In the genomic region with DNA sequence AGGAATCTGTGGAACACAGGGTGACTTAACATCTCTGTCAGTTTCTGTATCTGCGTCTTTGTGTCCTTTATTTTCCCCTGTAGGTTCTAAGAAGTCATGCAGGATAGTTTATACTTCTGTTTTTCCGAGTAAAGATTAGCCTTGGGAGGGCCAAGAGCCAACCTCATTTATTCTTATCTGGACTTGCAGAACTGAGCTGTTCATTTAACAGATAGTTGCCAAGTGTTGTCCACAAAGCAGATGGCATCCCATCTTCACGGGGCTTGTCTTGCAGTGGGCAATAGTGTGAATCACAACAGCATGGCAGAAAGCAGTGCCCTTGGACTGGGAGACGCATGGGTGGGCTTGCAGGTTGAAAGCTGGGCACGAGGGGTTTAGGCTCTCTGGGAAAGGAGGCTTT, we compare ENCODE assay signal across 28 mouse cellular contexts. TPM values are rescaled to one million over a fixed set of nuclear protein-coding genes. Genes with fewer than 3 reads are reported as not detected.
DNase-seq lines count a peak whose midpoint lies in the region; ATAC-seq and TF ChIP-seq lines count a peak whose summit lies in the region.
"Had no signal": no experiment of that assay in that cellular context is flagged by ENCODE, and none has a peak within 500 bp of the region (broad histone marks: within the 10 kb centered on the region; RNA-seq: fewer than 3 reads in every experiment).

No protein-coding gene starts in this region.

- peak; percentile 90 for DNase-seq in MEL (ENCODE audit: low read depth, low spot score)
- DNase-seq in c-Kit-negative CD71-positive TER-119-positive erythroid progenitor cells, embryonic 14.5 days (ENCODE audit: low read depth, low spot score) = peak; percentile 40
- DNase-seq in spleen, adult 12 weeks (ENCODE audit: low spot score) = no peak
- DNase-seq in ovary, postnatal 10 days (ENCODE audit: low spot score) = no peak
- DNase-seq: adrenal gland, adult 2 months; B cell, adult 2 months; cerebellum, adult 11-12 months; cerebellum, postnatal 14 days; embryo, embryonic 11 days; gastrocnemius, postnatal 25 days; heart, adult 2 months; lung, adult 18-20 months; lung, postnatal 36 days; retina, postnatal 1 day; right cerebral cortex, postnatal 4 days; thymus, postnatal 36 days had no signal

- 23% methylated on average over 5 of the region's 5 CpGs for WGBS in liver, embryonic 16.5 days (ENCODE audit: insufficient replicate concordance)
- 82% methylated on average over 5 of the region's 5 CpGs for WGBS in hindbrain, embryonic 16.5 days

- TF ChIP-seq RAD21 in MEL (IDR thresholded peaks at IDR 0.05; ENCODE audit: low read depth, low read length) = no peak

- H3K27me3 ChIP-seq in MEL (ENCODE audit: control insufficient read depth in 1 of 2, insufficient read depth in 2 of 2, low read length in 2 of 2) = no peaks in the 10 kb centered on the region
- H3K27me3 ChIP-seq in liver, embryonic 16.5 days (ENCODE audit: control insufficient read depth, insufficient read depth, low read depth, low read length) = peaks cover 13% of the 10 kb centered on the region; the same call in 1 of the 2 replicates
- H3K27me3 ChIP-seq in hindbrain, embryonic 16.5 days (replicated peaks; ENCODE audit: control insufficient read depth, insufficient read depth, low read length) = no peaks in the 10 kb centered on the region
- H3K27me3 ChIP-seq: embryonic facial prominence, embryonic 15.5 days; heart, embryonic 15.5 days had no signal

- H3K9me3 ChIP-seq in MEL (replicated peaks; ENCODE audit: insufficient read depth, low read length) = no peaks in the 10 kb centered on the region
- no peaks in the 10 kb centered on the region for H3K9me3 ChIP-seq in liver, embryonic 16.5 days (replicated peaks; ENCODE audit: control insufficient read depth, low read length)
- H3K9me3 ChIP-seq in hindbrain, embryonic 16.5 days (ENCODE audit: control insufficient read depth, low read length) = no peaks in the 10 kb centered on the region
- H3K9me3 ChIP-seq: embryonic facial prominence, embryonic 15.5 days; forebrain, embryonic 12.5 days; heart, embryonic 15.5 days; limb, embryonic 10.5 days; midbrain, embryonic 10.5 days had no signal

- H3K36me3 ChIP-seq in MEL (ENCODE audit: control insufficient read depth in 1 of 2, insufficient read depth in 2 of 2, low read length in 2 of 2) = peaks cover 0 to 53% of the 10 kb centered on the region in 2 experiments; a peak in 3 of 4 replicates
- H3K36me3 ChIP-seq in liver, embryonic 16.5 days (ENCODE audit: control insufficient read depth, insufficient read depth) = peaks cover 12% of the 10 kb centered on the region; the same call in 1 of the 2 replicates
- H3K36me3 ChIP-seq in hindbrain, embryonic 16.5 days (ENCODE audit: control insufficient read depth, insufficient read depth, low read length) = 0 out of 2 replicates have a peak, but pooled peaks cover 2% of the 10 kb centered on the region
- H3K36me3 ChIP-seq: forebrain, embryonic 12.5 days had no signal

- H3K79me2 ChIP-seq in MEL (ENCODE audit: control insufficient read depth, insufficient read depth, low read length, poor library complexity) = peaks cover 22% of the 10 kb centered on the region

- peak overlapping the region; percentile 73 for H3K4me2 ChIP-seq in liver, embryonic 16.5 days (ENCODE audit: low read depth, low read length)
- no peak overlapping the region for H3K4me2 ChIP-seq in hindbrain, embryonic 16.5 days (ENCODE audit: low read length)
- H3K4me2 ChIP-seq: embryonic facial prominence, embryonic 15.5 days; forebrain, embryonic 12.5 days; heart, embryonic 15.5 days had no signal

- no peak overlapping the region for H3K4me3 ChIP-seq in MEL (ENCODE audit: control insufficient read depth in 1 of 2, insufficient read depth in 1 of 2, low read depth in 2 of 2, low read length in 2 of 2)
- peak overlapping the region; percentile 29 for H3K4me3 ChIP-seq in liver, embryonic 16.5 days (ENCODE audit: low read depth, low read length)
- no peak overlapping the region for H3K4me3 ChIP-seq in hindbrain, embryonic 16.5 days (ENCODE audit: low read length)
- H3K4me3 ChIP-seq: embryonic facial prominence, embryonic 15.5 days; forebrain, embryonic 12.5 days; heart, adult 2 months; heart, embryonic 15.5 days; layer of hippocampus, adult 2 months; limb, embryonic 10.5 days; midbrain, embryonic 10.5 days had no signal

- no peak for TF ChIP-seq CTCF in MEL (IDR thresholded peaks at IDR 0.05 in 2 of 3, conservative IDR thresholded peaks at IDR 0.05 in 1 of 3; ENCODE audit: control insufficient read depth in 1 of 3, insufficient read depth in 1 of 3, low read depth in 2 of 3, low read length in 3 of 3, poor library complexity in 1 of 3, severe bottlenecking in 1 of 3)

- TF ChIP-seq EP300 in MEL (IDR thresholded peaks at IDR 0.05; ENCODE audit: low read depth in 1 of 2, low read length in 2 of 2) = peak; percentile 97

- TF ChIP-seq POLR2A in MEL (IDR thresholded peaks at IDR 0.05; ENCODE audit: control insufficient read depth in 1 of 2, insufficient read depth in 1 of 2, low read depth in 1 of 2, low read length in 2 of 2, poor library complexity in 1 of 2) = no peak

- no peak overlapping the region; the same call in 1 of the 2 replicates for H3K9ac ChIP-seq in MEL (ENCODE audit: control insufficient read depth, low read depth, low read length, poor library complexity, severe bottlenecking)
- H3K9ac ChIP-seq in liver, embryonic 16.5 days (ENCODE audit: low read depth, low read length) = peak overlapping the region; percentile 35
- H3K9ac ChIP-seq in hindbrain, embryonic 16.5 days (ENCODE audit: low read depth, low read length) = no peak overlapping the region
- H3K9ac ChIP-seq: embryonic facial prominence, embryonic 15.5 days; forebrain, embryonic 12.5 days; heart, embryonic 15.5 days had no signal

- peak; percentile 72 for ATAC-seq in erythroid progenitor cell, adult 5-6 weeks (replicated peaks; ENCODE audit: low FRiP score, poor library complexity, severe bottlenecking)
- ATAC-seq in liver, embryonic 16.5 days (ENCODE audit: low read depth) = peak; percentile 76
- no peak for ATAC-seq in hindbrain, embryonic 16.5 days
- ATAC-seq: hindbrain, postnatal 0 days; intestine, postnatal 0 days had no signal

- peaks cover 41 to 49% of the 10 kb centered on the region in 2 experiments for H3K4me1 ChIP-seq in MEL (ENCODE audit: control insufficient read depth in 1 of 2, insufficient read depth in 2 of 2, low read length in 2 of 2)
- peaks cover 51% of the 10 kb centered on the region for H3K4me1 ChIP-seq in liver, embryonic 16.5 days (ENCODE audit: control insufficient read depth, low read depth, low read length)
- H3K4me1 ChIP-seq in hindbrain, embryonic 16.5 days (ENCODE audit: control insufficient read depth, insufficient read depth, low read depth, low read length) = peaks cover 9% of the 10 kb centered on the region

- peak overlapping the region; percentile 85 for H3K27ac ChIP-seq in MEL (ENCODE audit: control insufficient read depth, low read depth, low read length)
- H3K27ac ChIP-seq in liver, embryonic 16.5 days (ENCODE audit: low read length) = peak overlapping the region; percentile 91
- H3K27ac ChIP-seq in hindbrain, embryonic 16.5 days (ENCODE audit: low read depth, low read length) = no peak overlapping the region
- H3K27ac ChIP-seq: embryonic facial prominence, embryonic 15.5 days; forebrain, embryonic 12.5 days; heart, adult 2 months; heart, embryonic 15.5 days; hindbrain, postnatal 0 days; layer of hippocampus, adult 2 months; midbrain, embryonic 10.5 days had no signal

TF ChIP-seq in MEL, 35 proteins besides CTCF, POLR2A, EP300 and RAD21 (continues in another document):
- TF ChIP-seq POLR2AphosphoS5 (IDR thresholded peaks at IDR 0.05; ENCODE audit: borderline replicate concordance, low read depth, low read length) (no peak), NELFE (IDR thresholded peaks at IDR 0.05; ENCODE audit: low read depth, low read length) (no peak), ZC3H11A (IDR thresholded peaks at IDR 0.05; ENCODE audit: low read depth, low read length) (no peak), MAFK (IDR thresholded peaks at IDR 0.05; ENCODE audit: borderline replicate concordance, low read depth, low read length) (peak; percentile 69), KAT2A (conservative IDR thresholded peaks at IDR 0.05; ENCODE audit: low read depth, low read length) (no peak), USF2 (IDR thresholded peaks at IDR 0.05; ENCODE audit: borderline replicate concordance in 1 of 2, insufficient read depth in 1 of 2, low read depth in 1 of 2, low read length in 2 of 2) (no peak), ZMIZ1 (IDR thresholded peaks at IDR 0.05; ENCODE audit: low read depth, low read length) (no peak)

RNA-seq across cellular contexts. Expression of a gene that starts 5.7 kb away (rescaled TPM):
- 7.5 and 10.9 TPM in 2 replicates for total RNA-seq in MEL (2012; rRNA removed)
- polyA plus RNA-seq in MEL (2012; ENCODE audit: insufficient read depth in 1 of 2, insufficient read length in 2 of 2, low read depth in 1 of 2, low replicate concordance in 2 of 2, missing spikeins in 1 of 2) = 10 to 100 TPM in 1 of 2 experiments, not detected in 1; 13.0 TPM
- 52.8 and 59.1 TPM in 2 replicates for total RNA-seq in erythroid progenitor cell, adult 5-6 weeks (2015; ENCODE audit: low replicate concordance)
- 59.7 and 67.0 TPM in 2 replicates for total RNA-seq in erythroid progenitor cell, adult 5-6 weeks (2017; ENCODE audit: low replicate concordance)
- 18.4 and 21.8 TPM in 2 replicates for polyA plus RNA-seq in liver, embryonic 16.5 days (2015; fragmentation: Nextera tagmentation; extraction: Ambion mirVana)
- polyA plus RNA-seq in hindbrain, embryonic 16.5 days (2015; fragmentation: Nextera tagmentation; extraction: Ambion mirVana) = 9.1 and 10.0 TPM in 2 replicates

RNA-seq across cellular contexts. Expression of a gene that starts 30.0 kb away (rescaled TPM):
- 209 and 217 TPM in 2 replicates for total RNA-seq in MEL (2012; rRNA removed)
- 100 to 1,000 TPM in 1 of 2 experiments, not detected in 1; 182 TPM for polyA plus RNA-seq in MEL (2012; ENCODE audit: insufficient read depth in 1 of 2, insufficient read length in 2 of 2, low read depth in 1 of 2, low replicate concordance in 2 of 2, missing spikeins in 1 of 2)
- 28.5 and 44.3 TPM in 2 replicates for total RNA-seq in erythroid progenitor cell, adult 5-6 weeks (2015; ENCODE audit: low replicate concordance)
- 23.5 and 35.9 TPM in 2 replicates for total RNA-seq in erythroid progenitor cell, adult 5-6 weeks (2017; ENCODE audit: low replicate concordance)
- polyA plus RNA-seq in liver, embryonic 16.5 days (2015; fragmentation: Nextera tagmentation; extraction: Ambion mirVana) = 71.1 and 78.8 TPM in 2 replicates
- 90.1 and 93.3 TPM in 2 replicates for polyA plus RNA-seq in hindbrain, embryonic 16.5 days (2015; fragmentation: Nextera tagmentation; extraction: Ambion mirVana)

RNA-seq across cellular contexts. Expression of a gene that starts 42.7 kb away (rescaled TPM):
- 8.3 and 11.9 TPM in 2 replicates for total RNA-seq in MEL (2012; rRNA removed)
- 1 to 10 TPM in 1 of 2 experiments, not detected in 1; 8.8 TPM for polyA plus RNA-seq in MEL (2012; ENCODE audit: insufficient read depth in 1 of 2, insufficient read length in 2 of 2, low read depth in 1 of 2, low replicate concordance in 2 of 2, missing spikeins in 1 of 2)
- total RNA-seq in erythroid progenitor cell, adult 5-6 weeks (2015; ENCODE audit: low replicate concordance) = not detected in 2 replicates
- total RNA-seq in erythroid progenitor cell, adult 5-6 weeks (2017; ENCODE audit: low replicate concordance) = 1.2 TPM in 1 of 2 replicates, not detected in the other
- polyA plus RNA-seq in liver, embryonic 16.5 days (2015; fragmentation: Nextera tagmentation; extraction: Ambion mirVana) = 0.06 and 0.24 TPM in 2 replicates
- 48.7 and 59.8 TPM in 2 replicates for polyA plus RNA-seq in hindbrain, embryonic 16.5 days (2015; fragmentation: Nextera tagmentation; extraction: Ambion mirVana)
- total RNA-seq: hematopoietic stem cell, adult 5-6 weeks had no signal
- polyA plus RNA-seq: heart, embryonic 15.5 days had no signal

Comparison
In these comparisons a context has a peak if more than half of its experiments do, and no peak if none do; other contexts are left out.
1. DNase-seq: peak in MEL (single experiment) and c-Kit-negative CD71-positive TER-119-positive erythroid progenitor cells, embryonic 14.5 days (single experiment); none in spleen, adult 12 weeks (single experiment) and ovary, postnatal 10 days (single experiment).